Mouse (Mus musculus) embryonic fibroblast, embryonic 13.5 days (primary cell): ENCODE measurements around the gene Pigc.

Source experiments
- CTCF ChIP-seq: IDR thresholded peaks from 2 replicates; pipeline ENCODE4 v1.5.1; 2011; ENCODE audit warnings: mild to moderate bottlenecking, control low read depth, low read length, moderate library complexity, borderline replicate concordance; ENCODE audit not compliant: insufficient read depth
- POLR2A ChIP-seq: IDR thresholded peaks from 2 replicates; pipeline ENCODE4 v1.6.1; 2011; ENCODE audit warnings: low read depth, mild to moderate bottlenecking, control low read depth, low read length, moderate library complexity

GRCm38 (mm10) chr1:161957964-161958950 lies 10.7 kb upstream of the Pigc start:
- TF ChIP-seq CTCF = no peak
- TF ChIP-seq POLR2A = no peak
